Mouse (Mus musculus) bone marrow macrophage, adult 2 months (primary cell): ENCODE data around the gene Pigb.

Experiments
- CTCF ChIP-seq: IDR thresholded peaks from 2 replicates; pipeline ENCODE4 v1.5.1; 2012; ENCODE audit warnings: low read depth, mild to moderate bottlenecking, low read length, moderate library complexity
- POLR2A ChIP-seq: IDR thresholded peaks from 2 replicates; pipeline ENCODE4 v1.6.1; 2012; ENCODE audit warnings: mild to moderate bottlenecking, low read depth, low read length, borderline replicate concordance

DNA sequence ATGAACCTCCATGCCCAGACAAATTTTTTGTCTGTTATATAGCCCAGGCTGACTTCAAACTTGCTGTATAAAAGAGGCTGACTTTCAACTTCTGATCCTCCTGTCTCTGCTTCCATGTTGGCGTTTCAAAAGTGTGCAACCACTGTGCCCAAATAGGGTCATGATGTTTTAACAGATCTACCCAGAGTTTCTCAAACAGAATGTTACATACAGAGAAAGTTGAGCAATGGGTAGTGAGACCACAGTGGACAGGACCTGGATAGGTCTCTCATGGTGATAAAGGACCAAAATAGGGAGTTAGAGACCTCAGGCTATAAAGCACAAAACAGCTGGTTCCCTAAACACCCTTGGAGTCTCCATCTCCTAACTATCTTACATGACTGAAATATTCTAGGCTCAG lies 9.7 kb downstream of the Pigb start:
- no peak for TF ChIP-seq CTCF
- no peak for TF ChIP-seq POLR2A
